Mouse (Mus musculus) ovary, postnatal 14 days (tissue): Measurements from ENCODE around the gene Ncbp2.

Experiments used
- DNase-seq: peaks from one replicate; pipeline ENCODE4 v3.0.0; 2022; ENCODE audit warnings: low spot score

The Ncbp2 gene

DNA sequence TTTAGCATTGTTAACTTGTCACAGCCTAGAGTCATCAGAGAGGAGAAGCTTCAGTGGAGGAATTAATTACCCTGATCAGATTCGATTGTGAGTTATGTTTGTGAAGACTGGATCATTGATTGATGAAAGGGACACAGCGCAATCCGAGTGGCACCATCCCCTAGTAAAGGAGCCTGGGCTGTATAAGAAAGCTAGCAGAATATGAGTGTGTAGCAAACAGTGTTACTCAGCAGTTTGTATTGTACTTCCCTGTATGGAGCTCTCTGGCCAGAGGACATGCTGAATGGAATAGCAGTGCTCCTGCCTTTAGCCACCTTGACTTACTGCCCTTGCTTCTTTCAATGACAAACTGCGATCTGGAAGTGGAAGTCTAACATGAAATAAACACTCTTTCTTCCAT, 62.0 kb downstream of the Ncbp2 start:
- no peak for DNase-seq
